Mouse (Mus musculus) CH12.LX (cell line): ENCODE results near the gene Taf5l. TPM values are rescaled to one million over a fixed set of nuclear protein-coding genes. Genes with fewer than 3 reads are reported as not detected.

Source experiments
- DNase-seq: peaks from one replicate; pipeline ENCODE4 v3.0.0-alpha.2; 2013; ENCODE audit errors: extremely low read depth
- H3K27ac ChIP-seq: 2 replicates; pipeline ENCODE4 v1.5.1; 2012; ENCODE audit warnings: low read depth, mild to moderate bottlenecking, control low read depth, moderate library complexity; ENCODE audit not compliant: insufficient read depth
- H3K27me3 ChIP-seq: replicated peaks from 2 replicates; pipeline ENCODE3; 2012; ENCODE audit warnings: inconsistent platforms
- H3K36me3 ChIP-seq, 2 experiments: replicated peaks in 1 of 2; 2 replicates each; pipeline versions ENCODE3 to v1.6.1; 2012; ENCODE audit warnings: inconsistent platforms in 1 of 2, low read length in 1 of 2, mild to moderate bottlenecking in 1 of 2, mixed read lengths in 1 of 2, moderate library complexity in 1 of 2; ENCODE audit not compliant: control insufficient read depth in 1 of 2, insufficient read depth in 1 of 2
- H3K4me1 ChIP-seq, 2 experiments: 2 replicates each; pipeline ENCODE4 v1.6.1; 2012; ENCODE audit warnings: inconsistent platforms in 1 of 2, moderate library complexity in 1 of 2; ENCODE audit not compliant: insufficient read depth in 2 of 2, control insufficient read depth in 1 of 2
- H3K4me2 ChIP-seq: 2 replicates; pipeline ENCODE4 v1.6.1; 2012; ENCODE audit warnings: low read depth, mild to moderate bottlenecking, control low read depth; ENCODE audit not compliant: poor library complexity, insufficient read depth, severe bottlenecking
- H3K4me3 ChIP-seq, 3 experiments: fragments of 150-350 bp in 1 of 3; sonication (generic) in 1 of 3; replicated peaks in 1 of 3; 2 replicates each; pipeline versions ENCODE3 to v1.5.1; 2011 to 2012; ENCODE audit warnings: low read depth in 2 of 3, low read length in 2 of 3, mild to moderate bottlenecking in 2 of 3, moderate library complexity in 2 of 3, control low read depth in 1 of 3, improper control_type of control experiment in 1 of 3, inconsistent platforms in 1 of 3, mixed read lengths in 1 of 3; ENCODE audit not compliant: poor library complexity in 1 of 3
- H3K79me2 ChIP-seq: replicated peaks from 2 replicates; pipeline ENCODE4 v1.6.1; 2012; ENCODE audit warnings: mild to moderate bottlenecking, moderate library complexity; ENCODE audit not compliant: control insufficient read depth, poor library complexity, insufficient read depth, severe bottlenecking; ENCODE audit errors: extremely low read depth
- H3K9ac ChIP-seq: 2 replicates; pipeline ENCODE4 v1.6.1; 2012; ENCODE audit warnings: low read depth, mild to moderate bottlenecking, control low read depth, moderate library complexity; ENCODE audit not compliant: insufficient read depth
- H3K9me3 ChIP-seq: replicated peaks from 2 replicates; pipeline ENCODE3; 2012; ENCODE audit warnings: low read length, inconsistent platforms, mixed read lengths
- CHD1 ChIP-seq: IDR thresholded peaks from 2 replicates; pipeline ENCODE4 v1.6.1; 2012; ENCODE audit warnings: low read depth, low read length, improper control_type of control experiment, inconsistent platforms
- CHD2 ChIP-seq: IDR thresholded peaks from 2 replicates; pipeline ENCODE4 v1.6.1; 2011; ENCODE audit warnings: low read length, improper control_type of control experiment
- CTCF ChIP-seq, 2 experiments: IDR thresholded peaks in 1 of 2; conservative IDR thresholded peaks in 1 of 2; 2 replicates each; pipeline ENCODE4 v1.5.1; 2011 to 2012; ENCODE audit warnings: low read depth in 2 of 2, low read length in 2 of 2, improper control_type of control experiment in 1 of 2, inconsistent platforms in 1 of 2, mild to moderate bottlenecking in 1 of 2, moderate library complexity in 1 of 2
- E2F4 ChIP-seq: IDR thresholded peaks from 2 replicates; pipeline ENCODE4 v1.6.1; 2011; ENCODE audit warnings: low read depth, low read length, improper control_type of control experiment; ENCODE audit not compliant: insufficient replicate concordance
- ELF1 ChIP-seq: IDR thresholded peaks from 2 replicates; pipeline ENCODE4 v1.6.1; 2014; ENCODE audit warnings: low read depth, mild to moderate bottlenecking, inconsistent platforms, low read length, improper control_type of control experiment
- EP300 ChIP-seq: IDR thresholded peaks from 2 replicates; pipeline ENCODE4 v1.6.1; 2011; ENCODE audit warnings: low read length, improper control_type of control experiment
- GABPA ChIP-seq: IDR thresholded peaks from 2 replicates; pipeline ENCODE4 v1.6.1; 2012; ENCODE audit warnings: low read depth, low read length, improper control_type of control experiment, inconsistent platforms; ENCODE audit not compliant: insufficient replicate concordance
- HCFC1 ChIP-seq: IDR thresholded peaks from 2 replicates; pipeline ENCODE4 v1.6.1; 2012; ENCODE audit warnings: low read depth, mild to moderate bottlenecking, inconsistent platforms, low read length, improper control_type of control experiment
- JUN ChIP-seq: IDR thresholded peaks from 2 replicates; pipeline ENCODE4 v1.6.1; 2011; ENCODE audit warnings: low read depth, mild to moderate bottlenecking, low read length, improper control_type of control experiment, moderate library complexity; ENCODE audit not compliant: insufficient read depth
- JUND ChIP-seq: conservative IDR thresholded peaks from 2 replicates; pipeline ENCODE4 v1.6.1; 2011; ENCODE audit warnings: low read depth, low read length, improper control_type of control experiment
- KAT2A ChIP-seq: IDR thresholded peaks from 2 replicates; pipeline ENCODE4 v1.6.1; 2012; ENCODE audit warnings: low read length, improper control_type of control experiment, inconsistent platforms; ENCODE audit not compliant: insufficient replicate concordance
- MAFK ChIP-seq: IDR thresholded peaks from 2 replicates; pipeline ENCODE4 v1.6.1; 2011; ENCODE audit warnings: low read length, improper control_type of control experiment; ENCODE audit not compliant: insufficient replicate concordance
- MEF2A ChIP-seq: IDR thresholded peaks from 2 replicates; pipeline ENCODE4 v1.6.1; 2014; ENCODE audit warnings: low read depth, mild to moderate bottlenecking, inconsistent platforms, low read length, improper control_type of control experiment, borderline replicate concordance
- MXI1 ChIP-seq: IDR thresholded peaks from 2 replicates; pipeline ENCODE4 v1.6.1; 2011; ENCODE audit warnings: mild to moderate bottlenecking, low read depth, low read length, improper control_type of control experiment
- NRF1 ChIP-seq: IDR thresholded peaks from 2 replicates; pipeline ENCODE4 v1.6.1; 2014; ENCODE audit warnings: low read depth, mild to moderate bottlenecking, inconsistent platforms, low read length, improper control_type of control experiment, moderate library complexity
- PAX5 ChIP-seq: IDR thresholded peaks from 2 replicates; pipeline ENCODE4 v1.6.1; 2012; ENCODE audit warnings: low read length, inconsistent platforms, mixed read lengths
- POLR2A ChIP-seq: IDR thresholded peaks from 2 replicates; pipeline ENCODE4 v1.6.1; 2011; ENCODE audit warnings: low read depth, mild to moderate bottlenecking, improper control_type of control experiment, low read length
- RAD21 ChIP-seq: IDR thresholded peaks from 2 replicates; pipeline ENCODE4 v1.6.1; 2011; ENCODE audit warnings: low read depth, mild to moderate bottlenecking, low read length, improper control_type of control experiment, moderate library complexity
- RCOR1 ChIP-seq: conservative IDR thresholded peaks from 2 replicates; pipeline ENCODE4 v1.6.1; 2012; ENCODE audit warnings: low read depth, mild to moderate bottlenecking, inconsistent platforms, low read length, improper control_type of control experiment
- SIN3A ChIP-seq: IDR thresholded peaks from 2 replicates; pipeline ENCODE4 v1.6.1; 2012; ENCODE audit warnings: low read length, improper control_type of control experiment, inconsistent platforms
- TCF12 ChIP-seq: IDR thresholded peaks from 2 replicates; pipeline ENCODE4 v1.6.1; 2014; ENCODE audit warnings: low read depth, mild to moderate bottlenecking, inconsistent platforms, low read length, improper control_type of control experiment
- UBTF ChIP-seq: IDR thresholded peaks from 2 replicates; pipeline ENCODE4 v1.6.1; 2012; ENCODE audit warnings: low read depth, mild to moderate bottlenecking, inconsistent platforms, low read length, improper control_type of control experiment, moderate library complexity
- USF1 ChIP-seq: IDR thresholded peaks from 2 replicates; pipeline ENCODE4 v1.6.1; 2014; ENCODE audit warnings: low read depth, mild to moderate bottlenecking, inconsistent platforms, low read length, improper control_type of control experiment
- ZC3H11A ChIP-seq: IDR thresholded peaks from 2 replicates; pipeline ENCODE4 v1.6.1; 2012; ENCODE audit warnings: low read depth, mild to moderate bottlenecking, inconsistent platforms, low read length, improper control_type of control experiment
- ZKSCAN1 ChIP-seq: IDR thresholded peaks from 2 replicates; pipeline ENCODE4 v1.6.1; 2012; ENCODE audit warnings: low read depth, inconsistent platforms, low read length, improper control_type of control experiment, borderline replicate concordance
- ZNF384 ChIP-seq: IDR thresholded peaks from 2 replicates; pipeline ENCODE4 v1.6.1; 2012; ENCODE audit warnings: low read depth, low read length, improper control_type of control experiment, inconsistent platforms
- dilution Hi-C: fragments of 300-500 bp; cut with MboI; formaldehyde crosslinking; loops from 2 replicates; pipeline ENCODE4 v1.14.3; 2020; ENCODE audit warnings: low sequenced_read_pairs; ENCODE audit not compliant: extremely low pct_unique_long_range_greater_than_20kb, extremely low pct_ligation_motif_present
- in situ Hi-C: fragments of 300-500 bp; cut with MboI; formaldehyde crosslinking; loops from 3 replicates; pipeline ENCODE4 v1.14.3; 2019; ENCODE audit warnings: low sequenced_read_pairs, low pct_ligation_motif_present, low pct_unique_long_range_greater_than_20kb, mixed read lengths
- polyA plus RNA-seq: library from polyadenylated mRNA; unstranded; fragments of >175 nt; gene quantifications from 2 replicates; pipeline ENCODE4 v1.2.1, GENCODE M21; 2012; ENCODE audit warnings: low read depth; ENCODE audit not compliant: insufficient read length
- total RNA-seq, 2 experiments: library from RNA; depleted of rRNA; stranded (reverse); fragments of 300-350 nt in 1 of 2; fragments of >200 nt in 1 of 2; gene quantifications; 2 replicates each; pipeline ENCODE4 v1.2.3; 2012 to 2014

Gene Taf5l
- total and polyA plus RNA-seq, 3 experiments, result 54.2 to 75.8 (median 63.0) TPM

- no peak for DNase-seq
- H3K27me3 ChIP-seq, result no peaks in the 10 kb centered on the region
- H3K4me3 ChIP-seq, result no peak overlapping the region
- TF ChIP-seq POLR2A (no peak), ZKSCAN1 (no peak), TCF12 (no peak), UBTF (no peak), SIN3A (no peak), RAD21 (no peak), USF1 (no peak), RCOR1 (no peak), PAX5 (no peak), CHD1 (no peak), CTCF (conservative IDR thresholded peaks at IDR 0.05 in 1 of 2, IDR thresholded peaks at IDR 0.05 in 1 of 2; ENCODE audit: low read depth in 2 of 2, low read length in 2 of 2) (no peak)
- in situ Hi-C loops (no loop called here), dilution Hi-C loops (no loop called here)
- no peak overlapping the region for H3K4me2 ChIP-seq
- no peak overlapping the region; the same call in 1 of the 2 replicates for H3K27ac ChIP-seq
- H3K4me1 ChIP-seq, result no peaks in the 10 kb centered on the region
- no peaks in the 10 kb centered on the region for H3K9me3 ChIP-seq
- peaks cover 70 to 93% of the 10 kb centered on the region in 2 experiments for H3K36me3 ChIP-seq
- H3K9ac ChIP-seq, result no peak overlapping the region
- peaks cover 19% of the 10 kb centered on the region for H3K79me2 ChIP-seq
Observed at GRCm38 (mm10) chr8:123999568-123999967, 21.6 kb downstream of the Taf5l start.

GRCm38 (mm10) chr8:123993997-123994396 is 27.2 kb downstream of the Taf5l start:
- Histone ChIP-seq H3K27me3 (no peaks in the 10 kb centered on the region), H3K36me3 (peaks cover 32 to 67% of the 10 kb centered on the region in 2 experiments), H3K4me3 (no peak overlapping the region), H3K4me1 (no peaks in the 10 kb centered on the region), H3K9ac (no peak overlapping the region), H3K9me3 (no peaks in the 10 kb centered on the region), H3K4me2 (no peak overlapping the region), H3K79me2 (peaks cover 2% of the 10 kb centered on the region; the same call in 1 of the 2 replicates), H3K27ac (no peak overlapping the region)
- dilution Hi-C loops (no loop called here), in situ Hi-C loops (no loop called here)
- no peak for DNase-seq
- no peak for TF ChIP-seq JUND

- H3K9me3 ChIP-seq, result no peaks in the 10 kb centered on the region
- in situ Hi-C loops (no loop called here), dilution Hi-C loops (no loop called here)
- no peak overlapping the region for H3K27ac ChIP-seq
- no peak for DNase-seq
- TF ChIP-seq KAT2A (no peak), USF1 (no peak), TCF12 (no peak), EP300 (no peak), JUN (no peak), RCOR1 (no peak), MEF2A (no peak), MAFK (no peak), NRF1 (no peak), CHD2 (no peak), PAX5 (no peak), GABPA (no peak), SIN3A (no peak), ZNF384 (no peak), ZC3H11A (no peak), HCFC1 (no peak), MXI1 (no peak), ELF1 (no peak), E2F4 (no peak)
- no peak overlapping the region for H3K4me3 ChIP-seq
- peaks cover 28 to 63% of the 10 kb centered on the region in 2 experiments for H3K36me3 ChIP-seq
- no peak overlapping the region for H3K4me2 ChIP-seq
- H3K79me2 ChIP-seq, result no peaks in the 10 kb centered on the region
- no peak overlapping the region for H3K9ac ChIP-seq
- no peaks in the 10 kb centered on the region for H3K27me3 ChIP-seq
- no peaks in the 10 kb centered on the region for H3K4me1 ChIP-seq
Observed at GRCm38 (mm10) chr8:123993597-123993996, 27.6 kb downstream of the Taf5l start.
